In genomic region chr4:111670566-111671421, GRCm38 (mm10) we compare ENCODE assay signal across 8 mouse cellular contexts. TPM values are rescaled to one million over a fixed set of nuclear protein-coding genes. Genes with fewer than 3 reads are reported as not detected.
DNase-seq lines count a peak whose midpoint lies in the region; ATAC-seq and TF ChIP-seq lines count a peak whose summit lies in the region.
"Had no signal": no experiment of that assay in that cellular context is flagged by ENCODE, and none has a peak within 500 bp of the region (broad histone marks: within the 10 kb centered on the region; RNA-seq: fewer than 3 reads in every experiment).

No protein-coding gene starts in this region.

- H3K36me3 ChIP-seq in forebrain, embryonic 16.5 days (ENCODE audit: control insufficient read depth, insufficient read depth): no peaks in the 10 kb centered on the region
- no peaks in the 10 kb centered on the region for H3K36me3 ChIP-seq in intestine, embryonic 16.5 days (ENCODE audit: control insufficient read depth, insufficient read depth, low read length)
- no peaks in the 10 kb centered on the region for H3K36me3 ChIP-seq in small intestine, adult 2 months (ENCODE audit: control insufficient read depth, insufficient read depth, low read length)

- peaks cover 6% of the 10 kb centered on the region; the same call in 1 of the 2 replicates for H3K27me3 ChIP-seq in forebrain, embryonic 16.5 days (replicated peaks; ENCODE audit: control insufficient read depth, insufficient read depth, low read length)
- H3K27me3 ChIP-seq in intestine, embryonic 16.5 days (replicated peaks; ENCODE audit: control insufficient read depth, insufficient read depth, low read length): no peaks in the 10 kb centered on the region
- no peaks in the 10 kb centered on the region for H3K27me3 ChIP-seq in small intestine, adult 2 months (ENCODE audit: control insufficient read depth, insufficient read depth, low read length)

- 0 out of 2 replicates have a peak overlapping the region, but pooled peaks have one; percentile 11 for H3K4me2 ChIP-seq in forebrain, embryonic 16.5 days (ENCODE audit: low read length)
- H3K4me2 ChIP-seq in intestine, embryonic 16.5 days (ENCODE audit: low read depth, low read length): no peak overlapping the region

- H3K9me3 ChIP-seq in forebrain, embryonic 16.5 days (ENCODE audit: control insufficient read depth, low read length): no peaks in the 10 kb centered on the region
- no peaks in the 10 kb centered on the region for H3K9me3 ChIP-seq in intestine, embryonic 16.5 days (ENCODE audit: control insufficient read depth, low read length)

- 33% methylated on average over 12 of the region's 12 CpGs for WGBS in forebrain, embryonic 16.5 days
- WGBS in intestine, embryonic 16.5 days: 19% methylated on average over 12 of the region's 12 CpGs
- WGBS in small intestine, adult 2 months: 25% methylated on average over 12 of the region's 12 CpGs

- no peak for TF ChIP-seq CTCF in left cerebral cortex, adult 2 months (IDR thresholded peaks at IDR 0.05)
- no peak for TF ChIP-seq CTCF in small intestine, adult 2 months (IDR thresholded peaks at IDR 0.05; ENCODE audit: extremely low read depth, insufficient read length, insufficient replicate concordance, low read depth, low read length)

- no peak for DNase-seq in left cerebral cortex, adult 2 months (ENCODE audit: extremely low spot score in 1 of 2, low spot score in 2 of 2)
- DNase-seq in left cerebral cortex, postnatal 36 days (ENCODE audit: low spot score in 2 of 2): no peak
- DNase-seq in T-cell, adult 2 months (ENCODE audit: low spot score): no peak
- no peak for DNase-seq in cerebellum, adult 11-12 months
- DNase-seq: cerebellum, postnatal 36 days had no signal

- peak; percentile 43 for ATAC-seq in forebrain, embryonic 16.5 days
- ATAC-seq in intestine, embryonic 16.5 days: peak; percentile 85

- TF ChIP-seq POLR2A in small intestine, adult 2 months (IDR thresholded peaks at IDR 0.05; ENCODE audit: low read depth, low read length): no peak

- peaks cover 13% of the 10 kb centered on the region for H3K4me1 ChIP-seq in forebrain, embryonic 16.5 days (replicated peaks; ENCODE audit: control insufficient read depth, insufficient read depth, low read length)
- peaks cover 12% of the 10 kb centered on the region for H3K4me1 ChIP-seq in intestine, embryonic 16.5 days (ENCODE audit: control insufficient read depth, insufficient read depth, low read length)
- H3K4me1 ChIP-seq in small intestine, adult 2 months (ENCODE audit: control insufficient read depth, insufficient read depth, insufficient read length, low read length): no peaks in the 10 kb centered on the region

- H3K9ac ChIP-seq in forebrain, embryonic 16.5 days (replicated peaks; ENCODE audit: low read depth, low read length): no peak overlapping the region
- H3K9ac ChIP-seq in intestine, embryonic 16.5 days (ENCODE audit: low read depth, low read length): no peak overlapping the region

- H3K27ac ChIP-seq in left cerebral cortex, adult 2 months: peak overlapping the region; percentile 32; the same call in 1 of the 2 replicates
- H3K27ac ChIP-seq in forebrain, embryonic 16.5 days (ENCODE audit: low read length): no peak overlapping the region
- H3K27ac ChIP-seq in intestine, embryonic 16.5 days (ENCODE audit: low read length): peak overlapping the region; percentile 77
- peak overlapping the region; percentile 47; the same call in 1 of the 2 replicates for H3K27ac ChIP-seq in small intestine, adult 2 months (ENCODE audit: insufficient read depth, low read depth, low read length)

- H3K4me3 ChIP-seq in left cerebral cortex, adult 2 months: no peak overlapping the region
- H3K4me3 ChIP-seq in forebrain, embryonic 16.5 days (replicated peaks; ENCODE audit: low read length): no peak overlapping the region
- H3K4me3 ChIP-seq in intestine, embryonic 16.5 days (ENCODE audit: low read length): no peak overlapping the region
- no peak overlapping the region for H3K4me3 ChIP-seq in small intestine, adult 2 months (ENCODE audit: low read depth, low read length)

- intact Hi-C loops in left cerebral cortex, adult 2 months (cut with DNase I): no loop called here
- intact Hi-C loops in left cerebral cortex, postnatal 36 days (cut with DNase I): no loop called here

RNA-seq across cellular contexts. Expression of gene Spata6, which starts 49.0 kb away (rescaled TPM):
- total RNA-seq in left cerebral cortex, adult 2 months (2021): 1 to 10 TPM; 4.5 to 5.1 TPM
- total RNA-seq in left cerebral cortex, postnatal 36 days (2021): 1 to 10 TPM; 2.7 to 5.5 TPM
- 7.5 and 10.8 TPM in 2 replicates for polyA plus RNA-seq in forebrain, embryonic 16.5 days (2015; fragmentation: Nextera tagmentation; extraction: Ambion mirVana)
- polyA plus RNA-seq in intestine, embryonic 16.5 days (2015; fragmentation: Nextera tagmentation; extraction: Ambion mirVana): 13.5 and 14.0 TPM in 2 replicates
- polyA plus RNA-seq in small intestine, adult 2 months (2012; rRNA removed): 5.8 and 6.1 TPM in 2 replicates
